Mouse (Mus musculus): Measurements from ENCODE around the gene Dock6.
"Not testable (repeated sequence)": the region's sequence is repeated elsewhere in the genome, so short reads cannot be mapped to it uniquely, and the experiment has no call there.

Gene Dock6

DNA sequence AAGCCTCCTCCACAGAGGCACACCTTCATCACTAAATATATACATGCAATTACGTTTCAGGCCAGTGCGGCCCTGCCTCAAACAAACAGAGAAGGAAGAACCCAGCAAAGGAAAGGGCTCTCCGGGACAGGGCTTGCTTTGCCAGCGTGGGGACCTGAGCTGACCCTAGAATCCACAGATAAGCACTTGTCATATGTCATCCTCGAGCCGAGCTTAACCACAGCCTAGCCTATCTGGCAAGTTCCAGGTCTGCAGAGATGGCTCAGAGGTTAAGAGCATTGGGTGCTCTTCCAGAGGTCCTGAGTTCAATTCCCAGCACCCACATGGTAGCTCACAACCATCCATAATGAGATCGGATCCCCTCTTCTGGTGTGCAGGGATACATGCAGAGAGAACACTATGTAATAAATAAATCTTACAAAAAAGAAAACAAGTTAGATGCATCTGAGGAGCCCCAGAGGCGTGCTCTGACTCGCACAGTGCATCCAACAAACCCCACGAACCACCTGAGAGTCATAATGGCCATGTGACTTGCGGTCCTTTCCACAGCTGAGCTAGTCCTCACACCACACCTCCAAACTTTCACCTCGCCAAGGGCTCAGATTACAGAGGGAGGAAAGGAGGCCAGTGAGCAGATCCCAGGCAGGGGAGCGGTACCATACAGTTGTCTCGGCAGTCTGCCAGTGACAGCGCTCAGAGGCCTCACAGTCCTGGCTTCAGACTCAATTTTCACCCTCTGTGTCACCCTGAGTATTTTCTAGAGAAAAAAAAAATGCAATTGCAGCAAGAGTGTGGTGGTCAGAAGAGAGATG lies 70.6 kb downstream of the Dock6 start:
- DNase-seq (ENCODE audit: low spot score): peak; percentile 49

DNA sequence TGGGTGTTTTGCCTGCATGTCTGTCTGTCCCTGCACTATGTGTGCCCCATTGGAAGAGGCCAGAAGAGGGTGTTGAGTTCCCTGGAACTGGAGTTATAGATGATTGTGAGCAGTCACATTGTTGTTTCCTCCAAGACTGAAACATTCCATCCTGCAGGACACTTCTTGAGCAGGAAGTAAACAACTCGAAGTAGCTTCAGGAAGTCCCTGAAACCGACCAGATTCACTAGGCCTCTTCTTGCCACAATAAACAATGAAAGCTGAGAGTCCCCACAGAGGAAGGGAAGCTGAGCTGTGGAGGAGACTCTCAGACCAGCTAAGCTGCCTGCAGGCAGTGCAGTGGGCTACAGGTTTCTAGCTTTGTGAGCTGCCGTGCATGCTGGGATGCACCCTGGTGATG lies 74.7 kb downstream of the Dock6 start:
- DNase-seq (ENCODE audit: low spot score): no peak

DNA sequence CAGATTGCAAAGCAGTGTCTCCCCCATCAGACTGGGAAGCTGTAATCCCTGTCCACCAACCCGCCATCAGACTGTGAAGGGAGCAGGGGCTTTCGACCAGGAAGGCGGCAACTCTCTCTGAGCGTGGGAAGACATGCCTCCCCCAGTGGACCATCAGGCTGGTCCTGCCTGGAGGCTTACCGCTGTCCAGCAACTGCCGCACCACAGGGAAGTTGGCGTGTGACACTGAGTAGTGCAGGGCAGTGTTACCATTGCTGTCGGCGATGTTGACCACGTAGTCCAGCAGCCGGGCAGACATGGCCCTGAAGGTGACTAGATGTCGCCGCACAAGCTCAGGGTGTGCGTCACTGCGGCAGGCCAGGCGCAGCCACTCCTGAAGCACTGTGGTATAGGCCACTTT lies 78.1 kb downstream of the Dock6 start:
- DNase-seq (ENCODE audit: low spot score): no peak

DNA sequence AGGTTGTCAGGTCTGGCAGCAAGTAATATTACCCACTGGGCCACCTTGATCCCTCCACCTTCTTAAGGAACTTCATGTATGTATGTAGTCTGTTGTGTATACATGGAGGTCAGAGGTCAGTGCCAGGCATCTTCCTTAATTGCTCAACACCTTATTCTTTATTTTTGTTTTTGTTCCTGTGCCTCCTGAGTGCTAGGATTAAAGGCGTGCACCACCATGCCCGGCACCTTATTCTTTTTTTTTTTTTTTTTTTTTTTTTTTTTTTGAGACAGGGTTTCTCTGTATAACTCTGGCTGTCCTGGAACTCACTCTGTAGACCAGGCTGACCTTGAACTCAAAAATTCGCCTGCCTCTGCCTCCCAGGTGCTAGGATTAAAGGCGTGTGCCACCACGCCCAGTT lies 79.0 kb downstream of the Dock6 start:
- DNase-seq (ENCODE audit: low spot score): not testable (repeated sequence)

DNA sequence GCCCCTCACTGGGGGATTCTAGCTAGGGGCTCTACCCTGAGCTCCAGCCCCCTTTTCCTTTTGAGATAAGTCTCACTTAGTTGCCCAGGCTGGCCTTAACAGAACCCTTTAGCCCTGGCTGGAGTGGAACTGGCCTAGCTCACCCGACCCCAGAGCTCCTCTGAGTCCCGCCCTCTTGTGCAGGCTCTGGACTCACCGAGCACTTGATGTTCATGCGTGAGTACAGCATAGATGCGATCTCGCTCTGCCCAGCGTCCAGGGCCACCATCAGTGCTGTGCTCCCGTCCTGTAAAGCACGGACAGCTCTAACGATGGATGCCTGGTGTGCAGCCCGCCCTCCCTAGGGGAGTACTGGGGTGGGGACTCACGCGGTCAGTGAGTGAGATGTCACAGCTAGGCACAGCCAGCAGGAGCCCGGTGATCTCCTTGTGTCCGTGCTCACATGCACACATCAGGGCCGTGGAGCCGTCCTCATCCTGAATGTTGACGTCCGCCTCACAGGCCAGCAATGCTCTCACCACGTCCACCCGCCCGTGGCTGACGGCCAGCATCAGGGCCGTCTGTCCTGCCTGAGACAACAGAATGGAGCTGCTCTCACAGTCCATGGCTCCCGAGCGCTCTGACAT lies 82.8 kb downstream of the Dock6 start:
- peak; percentile 47 for DNase-seq (ENCODE audit: low spot score)

DNA sequence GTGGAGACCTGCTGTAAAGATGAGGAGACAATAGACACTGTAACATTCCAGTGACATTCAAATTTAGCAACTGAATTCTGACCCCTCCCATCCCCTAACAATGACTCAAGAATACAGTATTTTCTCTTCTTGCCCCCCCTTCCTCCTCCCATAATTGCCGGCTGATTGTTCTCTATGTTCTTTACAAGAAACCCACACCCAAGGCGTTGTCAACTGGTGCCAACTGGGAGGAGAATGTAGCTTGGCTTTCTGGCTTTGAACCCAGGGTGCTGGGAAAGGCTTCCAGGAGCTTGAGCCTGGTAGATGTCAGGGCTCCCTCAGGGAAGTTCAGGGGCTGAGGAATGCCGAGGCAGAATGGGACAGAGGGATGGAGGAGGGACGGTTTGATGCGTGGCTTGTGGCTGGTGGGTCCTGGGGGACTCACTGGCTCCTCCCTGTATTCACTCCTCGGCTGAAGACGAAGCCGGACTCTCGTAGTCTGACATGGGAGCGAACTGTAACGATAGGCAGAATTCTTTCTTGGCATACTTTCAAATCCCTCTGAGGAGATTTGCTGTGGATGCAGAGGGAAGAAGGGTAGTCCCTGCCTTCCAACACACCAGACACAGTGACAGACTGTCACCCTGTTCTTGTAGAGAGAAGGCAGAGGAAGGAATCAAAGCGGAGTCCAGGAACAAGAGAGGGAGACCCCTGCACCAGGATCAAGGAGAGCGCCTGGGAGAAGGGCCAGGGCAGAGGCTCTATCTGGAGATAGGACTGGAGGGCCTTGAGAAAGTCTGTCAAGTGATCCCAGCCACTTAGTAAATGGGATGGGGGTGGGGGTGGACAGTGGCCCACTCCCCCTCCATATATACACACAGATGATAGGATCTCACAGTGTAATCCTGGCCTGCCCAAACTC lies 83.7 kb downstream of the Dock6 start:
- peak; percentile 52 for DNase-seq (ENCODE audit: low spot score)

DNA sequence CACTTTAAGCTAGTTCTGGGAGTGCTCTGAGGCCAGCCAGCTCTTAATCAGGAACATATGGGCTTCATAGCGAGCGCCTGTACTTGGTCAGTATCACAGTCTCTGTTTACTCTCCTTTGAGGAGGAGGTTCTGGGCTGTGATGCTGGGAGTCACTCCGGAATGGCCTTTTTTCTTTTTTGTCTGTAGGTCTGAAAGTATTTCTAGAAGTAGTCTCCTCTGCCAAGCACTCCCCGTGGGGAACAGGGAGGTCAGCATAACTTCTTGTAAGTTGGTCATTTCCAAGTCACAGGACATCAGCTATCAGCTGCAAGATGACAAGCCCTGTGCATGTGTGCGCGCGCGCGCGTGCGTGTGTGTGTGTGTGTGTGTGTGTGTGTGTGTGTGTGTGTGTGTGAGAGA lies 84.5 kb downstream of the Dock6 start:
- peak; percentile 40 for DNase-seq (ENCODE audit: low spot score)

DNA sequence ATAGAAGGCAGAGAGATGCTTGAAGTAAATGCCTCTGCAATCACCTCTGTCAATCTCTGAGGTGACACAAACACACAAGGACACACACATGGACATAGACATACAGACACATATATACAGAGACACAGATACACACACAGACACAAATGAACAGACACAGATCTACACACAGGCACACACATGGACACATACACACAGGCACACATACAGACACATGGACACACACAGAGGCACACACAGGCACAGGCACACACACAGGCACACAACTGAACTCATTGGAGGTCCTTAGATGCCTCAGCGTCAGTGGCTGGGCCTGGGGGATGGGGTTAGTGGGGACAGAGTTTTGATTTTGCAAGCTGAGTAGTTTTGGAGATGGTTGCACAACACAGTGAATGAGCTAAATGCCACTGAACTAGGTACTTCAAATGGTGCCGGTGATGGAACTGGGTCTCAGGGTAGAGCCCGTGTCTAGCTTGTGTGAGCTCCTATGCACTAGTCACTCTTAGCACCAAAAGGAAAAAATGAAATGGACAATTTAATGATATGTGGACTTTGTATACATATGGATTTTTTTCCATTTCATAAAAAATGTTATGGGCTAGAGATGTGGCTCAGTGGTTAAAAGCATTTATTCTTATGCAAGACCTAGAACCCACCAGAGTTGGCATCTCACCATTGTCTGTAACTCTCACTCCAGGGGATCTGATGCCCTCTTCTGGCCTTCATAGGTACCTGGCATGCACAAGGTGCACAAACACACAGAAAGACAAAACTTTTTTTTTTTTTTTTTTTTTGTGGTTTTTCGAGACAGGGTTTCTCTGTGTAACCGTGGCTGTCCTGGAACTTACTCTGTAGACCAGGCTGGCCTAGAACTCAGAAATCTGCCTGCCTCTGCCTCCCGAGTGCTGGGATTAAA lies 88.1 kb downstream of the Dock6 start:
- no peak for DNase-seq (ENCODE audit: low spot score)

DNA sequence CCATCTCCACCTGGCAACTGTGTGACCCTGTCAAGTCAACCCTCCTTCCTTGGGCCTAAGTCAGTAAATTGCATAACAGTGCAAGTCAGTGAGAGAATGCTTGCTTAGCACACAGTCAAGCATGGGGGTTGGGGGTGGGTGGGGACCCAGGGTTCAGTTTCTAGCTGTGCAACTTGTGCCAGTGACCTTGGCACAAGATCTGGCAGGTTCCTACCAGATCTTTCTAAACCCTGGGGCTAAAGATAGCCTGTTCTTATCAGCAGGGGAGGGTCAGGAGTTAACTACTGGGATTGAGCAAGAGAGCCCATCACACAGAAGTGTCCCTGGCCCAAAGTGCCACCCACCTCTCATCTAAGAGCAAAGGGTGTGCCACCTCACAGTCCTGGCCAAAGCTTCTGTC lies 90.3 kb downstream of the Dock6 start:
- DNase-seq (ENCODE audit: low spot score): no peak

DNA sequence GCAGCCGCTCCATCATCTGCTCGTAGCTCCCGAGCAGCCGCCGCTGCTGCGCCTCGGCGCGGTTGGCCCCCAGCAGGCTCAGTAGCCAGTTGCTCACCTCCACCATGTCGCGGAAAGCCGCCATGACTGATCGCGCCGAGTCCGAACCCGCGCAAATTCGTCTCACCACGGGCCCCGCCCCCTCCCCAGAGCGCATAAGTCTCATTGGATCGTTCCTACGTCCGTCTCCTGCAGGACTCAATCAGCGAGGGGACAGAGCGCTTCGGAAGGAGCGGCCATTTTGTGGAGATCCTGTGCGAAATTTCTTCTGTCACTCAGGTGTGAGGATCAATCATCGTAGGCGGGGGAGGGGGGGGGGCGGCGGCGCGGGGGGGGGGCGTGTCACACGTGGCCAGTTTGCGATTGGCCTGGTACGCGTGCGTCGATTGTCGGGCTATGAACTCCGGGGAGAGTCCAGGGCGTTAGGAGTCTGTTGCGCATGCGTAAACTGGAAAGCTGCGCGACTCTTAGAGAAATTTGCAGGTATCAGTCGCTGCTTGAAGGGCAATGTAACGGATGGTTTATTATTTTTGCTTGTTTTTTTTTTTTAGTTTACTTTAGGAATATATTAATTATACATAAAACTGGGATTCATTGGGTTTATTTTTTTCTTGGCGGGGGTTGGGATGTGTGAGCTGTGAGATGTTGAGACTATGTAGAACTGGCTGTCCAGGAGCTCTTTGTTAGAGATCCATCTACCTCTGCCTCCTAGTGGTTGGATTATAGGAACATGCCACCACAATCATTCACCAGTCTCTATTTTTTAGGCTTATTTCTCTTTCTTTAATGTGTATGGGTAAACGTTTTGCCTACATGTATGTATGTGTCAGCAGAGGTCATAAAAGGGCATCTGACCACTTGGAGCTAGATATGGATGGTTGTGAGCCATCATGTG lies 92.0 kb downstream of the Dock6 start, which contains the start of gene Spc24:
Spc24 (minus strand) TSS at position 149 of the 934 bp plus-strand sequence.
- peak; percentile 93 for DNase-seq (ENCODE audit: low spot score)

DNA sequence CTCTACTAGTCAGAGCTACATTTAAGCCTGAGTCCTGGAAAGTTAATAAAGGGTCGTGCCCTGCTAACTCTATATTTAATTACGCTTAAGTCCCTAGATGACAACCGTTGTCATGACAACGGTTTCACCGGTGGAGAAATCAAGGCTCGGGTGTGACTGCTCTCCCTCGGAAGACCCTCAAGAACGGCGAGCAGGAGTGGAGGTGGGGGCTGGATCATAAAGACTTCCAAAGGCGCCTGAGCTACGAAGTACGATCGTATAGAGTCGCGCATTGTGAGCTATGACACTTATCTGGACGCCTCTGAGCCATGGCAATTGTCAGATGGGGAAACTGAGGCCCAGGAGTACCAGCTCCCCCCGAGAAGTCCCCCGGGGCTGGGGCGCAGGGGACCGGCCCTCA lies 92.7 kb downstream of the Dock6 start:
- no peak for DNase-seq (ENCODE audit: low spot score)

DNA sequence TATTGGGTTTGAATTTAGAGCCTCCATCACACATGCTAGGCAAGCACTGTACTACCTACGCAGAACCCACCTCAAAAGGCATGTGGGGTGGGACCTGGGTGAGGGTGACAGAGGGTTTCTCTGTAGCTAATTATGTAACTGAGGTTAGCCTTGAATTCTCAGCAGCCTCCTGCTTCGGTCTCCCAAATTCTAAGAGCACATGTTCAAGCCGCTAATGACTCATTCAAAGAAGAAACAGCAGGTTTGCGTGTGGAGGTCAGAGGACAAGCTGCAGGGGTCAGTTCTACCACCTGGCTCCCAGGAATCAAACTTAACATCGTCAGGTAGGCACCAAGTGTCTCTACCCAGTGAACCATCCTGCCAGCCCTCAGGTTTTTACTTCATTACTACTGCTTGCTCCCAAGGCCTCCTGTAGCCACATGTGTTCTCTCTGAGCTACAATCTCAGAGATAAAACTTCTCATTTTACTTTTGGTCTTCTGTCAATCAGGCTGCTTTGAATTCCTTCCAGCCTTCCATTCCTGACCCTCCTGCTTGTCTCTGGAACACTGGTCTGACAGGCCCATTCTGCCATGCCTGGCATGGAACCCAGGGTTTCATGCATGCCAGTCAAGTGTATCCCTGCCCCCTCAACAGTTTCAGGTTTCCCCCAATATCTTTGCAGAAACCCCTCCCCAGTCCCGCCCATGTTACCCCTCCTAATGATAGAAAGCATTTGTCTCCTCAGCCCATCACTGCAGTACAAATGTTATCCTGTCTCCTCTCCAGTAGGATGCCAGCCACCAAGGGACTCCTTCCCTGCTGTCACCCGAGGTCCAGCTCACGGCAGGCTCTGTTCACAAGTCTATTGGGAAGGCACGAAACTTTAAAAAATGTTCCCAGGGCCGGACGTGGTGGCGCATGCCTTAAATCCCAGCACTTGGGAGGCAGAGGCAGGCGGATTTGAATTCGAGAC lies 93.6 kb downstream of the Dock6 start:
- no peak for DNase-seq (ENCODE audit: low spot score)

DNA sequence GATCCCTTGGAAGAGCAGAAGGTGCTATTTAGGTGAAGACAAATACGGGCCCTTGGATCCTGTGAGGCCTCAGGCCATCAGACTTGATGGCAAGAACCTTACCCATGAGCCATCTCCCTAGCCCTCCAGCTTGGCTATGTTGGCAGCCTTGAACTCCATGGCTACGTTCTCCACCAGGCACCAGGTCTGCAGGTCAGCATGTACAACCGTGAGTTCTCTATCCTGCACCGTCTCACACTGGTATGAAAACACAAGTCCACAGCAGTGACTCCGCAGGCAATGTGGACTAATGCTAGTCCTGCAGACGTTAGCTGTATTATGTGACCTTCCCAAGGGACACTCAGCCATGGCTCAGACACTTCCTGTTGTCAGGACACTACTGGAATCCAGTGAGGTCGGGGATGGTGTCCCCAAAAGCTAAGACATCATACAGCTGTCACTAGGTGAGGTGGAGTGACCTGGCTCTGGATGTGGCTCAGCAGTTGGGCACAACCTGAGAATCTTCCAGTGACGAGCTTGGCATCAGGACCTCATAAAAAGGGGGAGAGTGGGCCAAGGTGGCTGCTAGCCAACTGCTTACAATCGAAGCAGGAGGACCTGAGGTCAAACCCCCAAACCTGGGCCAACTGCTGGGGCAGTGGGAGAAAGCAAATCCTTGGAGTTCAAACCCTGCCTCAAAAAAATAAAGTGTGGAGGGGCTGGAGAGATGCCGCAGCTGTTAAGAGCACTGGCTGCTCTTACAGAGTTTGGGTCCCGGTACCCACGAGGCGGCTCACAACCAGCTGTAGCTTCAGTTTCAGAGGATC lies 97.7 kb downstream of the Dock6 start:
- DNase-seq (ENCODE audit: low spot score): no peak

DNA sequence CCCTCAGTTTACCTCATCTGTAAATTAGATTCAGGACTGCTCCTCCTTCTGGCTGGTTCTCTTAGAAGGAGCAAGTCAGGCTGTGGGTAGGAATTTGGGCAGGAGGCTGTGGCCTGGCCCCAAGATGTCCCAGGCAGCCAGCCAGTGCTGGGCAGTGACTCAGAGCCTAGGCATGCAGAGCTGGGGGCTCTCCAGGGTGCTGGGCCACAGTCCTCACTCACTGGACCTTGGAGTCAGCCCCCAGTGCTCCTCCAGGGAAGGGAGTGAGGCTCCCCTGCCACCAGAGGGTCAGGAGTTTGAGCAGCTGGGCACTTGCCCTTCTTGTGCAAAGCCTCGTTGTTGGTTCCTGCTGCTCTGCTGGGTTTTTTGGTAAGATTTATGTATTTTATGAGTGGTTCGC lies 98.4 kb downstream of the Dock6 start:
- DNase-seq (ENCODE audit: low spot score): peak; percentile 86

DNA sequence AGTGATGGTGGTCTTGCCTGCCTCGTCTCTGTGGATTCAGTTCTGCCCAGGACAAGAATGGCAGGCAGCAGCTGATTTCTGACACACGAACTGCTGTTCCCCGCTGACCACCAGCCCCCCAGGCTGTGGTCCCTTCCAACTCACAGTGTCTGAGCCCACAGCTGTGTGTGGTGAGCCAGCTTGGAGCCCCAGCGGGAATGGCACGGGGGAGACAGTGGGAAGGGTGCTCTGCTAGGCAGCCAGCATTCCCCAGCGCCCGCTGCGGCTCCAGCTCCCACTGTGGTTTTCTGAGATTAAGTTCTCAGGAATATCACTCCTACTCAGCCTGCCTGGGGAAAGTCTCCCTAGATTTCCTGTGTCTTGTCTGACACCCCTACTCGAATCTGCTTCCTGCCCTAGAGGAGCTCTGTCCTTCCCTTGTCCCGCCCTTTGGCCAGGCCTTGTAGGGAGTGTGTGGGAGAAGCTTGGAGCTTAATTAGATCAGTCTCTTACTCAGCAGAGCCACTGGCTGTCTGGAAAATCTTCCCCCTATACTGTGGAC lies 100.1 kb downstream of the Dock6 start:
- DNase-seq (ENCODE audit: low spot score): peak; percentile 73

DNA sequence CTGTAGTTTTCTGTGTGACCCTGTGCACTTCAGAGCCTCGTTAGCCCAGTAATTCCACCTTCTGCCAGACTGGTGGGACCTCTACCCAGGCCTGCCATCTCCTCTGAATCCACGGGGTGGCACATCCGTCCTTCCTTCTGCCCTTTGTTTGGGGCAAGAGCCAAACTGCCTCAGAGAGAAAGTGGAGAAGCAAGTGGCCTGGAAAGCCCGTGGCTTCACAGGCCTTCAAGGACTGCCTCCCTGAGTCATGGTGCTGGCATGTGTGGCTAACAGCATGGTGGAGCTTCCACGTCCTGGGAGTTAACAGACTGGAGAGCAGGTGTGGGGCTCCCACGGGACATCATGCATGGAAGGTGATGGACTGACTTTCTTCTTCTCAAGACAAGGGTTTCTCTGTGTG lies 101.1 kb downstream of the Dock6 start:
- DNase-seq (ENCODE audit: low spot score): peak; percentile 31

DNA sequence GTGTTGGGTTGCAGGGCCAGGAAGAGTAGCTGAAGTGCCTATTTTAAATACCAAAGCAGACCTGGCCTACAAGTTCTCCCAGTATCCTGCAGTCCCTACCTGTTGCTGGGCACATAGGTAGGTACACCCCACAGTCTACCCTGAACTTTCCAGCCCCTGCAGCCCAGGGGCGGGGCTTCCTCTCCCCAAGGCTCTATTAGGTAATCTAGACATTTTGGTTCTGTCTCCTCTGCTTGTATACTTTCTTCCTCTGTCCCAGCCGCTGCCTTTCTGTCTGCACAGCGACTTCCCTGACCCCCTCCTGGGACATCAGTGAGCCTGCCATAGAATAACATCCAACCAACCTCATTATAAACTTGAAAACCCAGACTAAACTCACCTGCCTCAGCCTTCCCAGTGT lies 102.1 kb downstream of the Dock6 start:
- DNase-seq (ENCODE audit: low spot score): no peak

All from urinary bladder, postnatal 14 days (tissue).